Mouse (Mus musculus) liver, embryonic 15.5 days (tissue): ENCODE measurements around the gene Spaar. TPM values are rescaled to one million over a fixed set of nuclear protein-coding genes. Genes with fewer than 3 reads are reported as not detected.
A peak's percentile ranks its signal among the peaks of the same experiment; 100 is the strongest.

Experiments used
- ATAC-seq: fragments of 200-750 bp; cut with Nextera tagmentation; 2 replicates; pipeline ENCODE4 v1.8.0; 2017; ENCODE audit warnings: moderate number of reproducible peaks, mild to moderate bottlenecking, moderate library complexity; ENCODE audit not compliant: insufficient read depth
- H3K27ac ChIP-seq: fragments of 300-500 bp; sonication (generic); replicated peaks from 2 replicates; pipeline ENCODE4 v1.5.1; 2015; ENCODE audit warnings: mild to moderate bottlenecking, inconsistent platforms
- H3K27me3 ChIP-seq: fragments of 300-500 bp; sonication (generic); 2 replicates; pipeline ENCODE4 v1.6.1; 2015; ENCODE audit warnings: mild to moderate bottlenecking, inconsistent platforms
- H3K36me3 ChIP-seq: fragments of 300-500 bp; sonication (generic); replicated peaks from 2 replicates; pipeline ENCODE4 v1.6.1; 2015; ENCODE audit warnings: moderate library complexity, mild to moderate bottlenecking, inconsistent platforms
- H3K4me1 ChIP-seq: fragments of 300-500 bp; sonication (generic); replicated peaks from 2 replicates; pipeline ENCODE4 v1.6.1; 2015; ENCODE audit warnings: inconsistent platforms
- H3K4me2 ChIP-seq: fragments of 300-500 bp; sonication (generic); 2 replicates; pipeline ENCODE4 v1.6.1; 2015; ENCODE audit warnings: moderate library complexity, mild to moderate bottlenecking, inconsistent platforms
- H3K4me3 ChIP-seq: fragments of 300-500 bp; sonication (generic); replicated peaks from 2 replicates; pipeline ENCODE4 v1.5.1; 2015; ENCODE audit warnings: mild to moderate bottlenecking, inconsistent platforms
- H3K9ac ChIP-seq: fragments of 300-500 bp; sonication (generic); 2 replicates; pipeline ENCODE4 v1.6.1; 2015; ENCODE audit warnings: moderate library complexity, mild to moderate bottlenecking, inconsistent platforms
- H3K9me3 ChIP-seq: fragments of 300-500 bp; sonication (generic); replicated peaks from 2 replicates; pipeline ENCODE4 v1.6.1; 2016; ENCODE audit warnings: inconsistent platforms
- WGBS: fragments of 180-500 bp; shearing (Covaris S2); methylation state at CpG from one replicate; pipeline ENCODE4 v1.1.7; 2015; ENCODE audit warnings: mixed read lengths; ENCODE audit not compliant: insufficient replicate concordance; 5-methylcytosine and 5-hydroxymethylcytosine counted together
- polyA plus RNA-seq: library from polyadenylated mRNA; unstranded; fragments of >200 nt; fragmentation: Nextera tagmentation; extraction: Ambion mirVana; gene quantifications from 2 replicates; pipeline ENCODE4 v1.2.1, GENCODE M21; 2015

The Spaar gene
- polyA plus RNA-seq, 1 experiment from 2014 or later: 0.02 TPM

DNA sequence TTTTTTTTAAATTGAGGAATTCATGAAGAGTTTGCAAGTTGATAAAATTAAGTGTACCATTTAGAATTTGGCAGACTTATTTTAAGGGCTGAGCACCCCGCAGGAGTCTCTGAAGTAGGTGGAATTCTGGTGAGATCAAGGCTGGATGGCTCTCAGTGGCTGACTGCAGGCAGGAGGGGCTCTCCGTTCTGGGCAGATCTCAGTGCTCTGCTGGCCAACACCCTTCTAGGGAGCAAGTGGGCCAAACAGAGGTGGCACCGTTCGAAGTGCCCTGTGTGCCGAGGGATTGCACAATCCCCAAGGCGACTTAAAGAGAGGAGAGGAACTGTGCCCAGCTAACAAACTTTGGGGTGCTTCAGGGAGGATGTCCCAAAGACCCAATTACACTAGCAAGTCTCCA, 20.0 kb upstream of the Spaar start, which contains the start of gene Olfr71:
Gene Olfr71 (minus strand): TSS at position 387 of the 400 bp plus-strand sequence.
- no peak within 1 kb of the TSS for H3K4me3 ChIP-seq
- H3K9me3 ChIP-seq: no peaks in the 10 kb centered on the region
- no peaks in the 10 kb centered on the region for H3K4me1 ChIP-seq
- no peak within 1 kb of the TSS for H3K27ac ChIP-seq
- no peak within 1 kb of the TSS for H3K4me2 ChIP-seq
- H3K27me3 ChIP-seq: peaks cover 15% of the 10 kb centered on the region
- H3K9ac ChIP-seq: no peak within 1 kb of the TSS
- no peaks in the 10 kb centered on the region for H3K36me3 ChIP-seq
- no peak for ATAC-seq
- 38% methylated on average over 6 of the region's 6 CpGs for WGBS

- no peak for ATAC-seq
- Histone ChIP-seq H3K4me3 (no peak overlapping the region), H3K4me2 (no peak overlapping the region), H3K27me3 (peaks cover 19% of the 10 kb centered on the region), H3K27ac (no peak overlapping the region), H3K36me3 (no peaks in the 10 kb centered on the region), H3K9me3 (no peaks in the 10 kb centered on the region), H3K9ac (no peak overlapping the region), H3K4me1 (no peaks in the 10 kb centered on the region)
- 0% methylated on average over 2 of the region's 2 CpGs for WGBS
These were observed 18.0 kb upstream of the Spaar start for GRCm38 (mm10) chr4:43711821-43712220.

GRCm38 (mm10) chr4:43713652-43714219, 16.1 kb upstream of the Spaar start:
- no peaks in the 10 kb centered on the region for H3K36me3 ChIP-seq
- H3K9me3 ChIP-seq: no peaks in the 10 kb centered on the region
- peaks cover 12% of the 10 kb centered on the region for H3K27me3 ChIP-seq
- H3K4me2 ChIP-seq: no peak overlapping the region
- no peak overlapping the region for H3K9ac ChIP-seq
- no peak for ATAC-seq
- no peaks in the 10 kb centered on the region for H3K4me1 ChIP-seq
- no peak overlapping the region for H3K4me3 ChIP-seq
- H3K27ac ChIP-seq: no peak overlapping the region
- 40% methylated on average over 7 of the region's 7 CpGs for WGBS

DNA sequence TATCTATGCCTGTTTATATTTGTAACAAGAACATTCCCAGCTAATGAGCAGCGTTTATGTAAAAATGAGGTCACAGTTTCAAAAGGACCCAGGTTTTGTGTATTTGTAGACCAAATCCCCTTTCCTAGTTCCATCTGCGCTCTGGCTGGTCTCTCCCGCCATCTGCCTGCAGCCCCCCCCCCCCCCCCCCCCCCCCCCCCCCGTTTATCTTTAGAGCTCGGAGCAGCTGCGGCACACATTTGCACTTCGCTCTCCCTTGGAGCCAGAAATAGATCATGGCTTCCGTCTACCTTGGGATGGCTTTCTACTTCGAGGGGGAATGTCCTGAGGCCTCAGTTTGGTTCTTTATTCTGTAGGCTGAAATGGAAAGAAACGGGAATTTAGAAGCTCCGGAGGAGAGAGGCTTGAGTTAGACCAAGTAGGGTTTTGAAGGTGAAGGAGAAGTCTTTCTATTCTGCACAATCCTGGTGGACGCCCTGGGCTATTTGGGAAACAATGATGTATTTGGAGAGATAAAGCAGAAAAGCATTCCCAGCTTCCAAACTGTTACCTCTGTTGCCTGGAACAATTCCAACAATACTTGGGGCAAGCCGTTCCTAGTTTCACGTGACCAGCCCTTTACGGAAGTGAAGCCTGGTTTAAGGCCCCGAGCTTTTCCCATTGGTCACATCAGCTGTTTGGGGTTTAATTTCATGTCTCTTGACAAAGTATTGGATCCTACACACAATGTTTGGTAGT, 9.2 kb upstream of the Spaar start:
- H3K9ac ChIP-seq: no peak overlapping the region
- H3K9me3 ChIP-seq: no peaks in the 10 kb centered on the region
- no peak overlapping the region for H3K4me2 ChIP-seq
- H3K4me3 ChIP-seq: no peak overlapping the region
- ATAC-seq: no peak
- H3K27ac ChIP-seq: no peak overlapping the region
- H3K27me3 ChIP-seq: no peaks in the 10 kb centered on the region
- H3K4me1 ChIP-seq: no peaks in the 10 kb centered on the region
- H3K36me3 ChIP-seq: no peaks in the 10 kb centered on the region
- 55% methylated on average over 13 of the region's 16 CpGs for WGBS

DNA sequence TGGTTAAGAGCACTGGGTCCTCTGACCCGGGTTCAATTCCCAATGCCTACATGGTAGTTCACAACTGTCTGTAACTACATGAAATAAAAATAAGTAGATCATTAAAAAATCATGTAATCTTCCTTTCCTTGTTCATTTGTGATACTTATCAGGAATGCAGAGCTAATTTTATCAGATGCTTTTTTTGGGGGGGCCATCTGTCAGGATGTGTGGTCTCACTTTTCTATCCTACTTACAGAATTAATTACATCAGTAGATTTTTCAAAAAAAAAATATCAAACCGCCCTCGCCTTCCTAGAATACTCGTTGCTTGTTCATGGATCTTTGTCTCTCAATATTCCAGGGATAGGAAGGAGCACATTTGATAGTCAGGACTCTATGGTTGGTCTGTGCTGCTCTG, 7.6 kb upstream of the Spaar start:
- H3K27me3 ChIP-seq: no peaks in the 10 kb centered on the region
- H3K4me3 ChIP-seq: no peak overlapping the region
- H3K4me1 ChIP-seq: no peaks in the 10 kb centered on the region; the same call in 1 of the 2 replicates
- H3K9ac ChIP-seq: no peak overlapping the region
- WGBS: 78% methylated on average over 4 of the region's 4 CpGs
- no peaks in the 10 kb centered on the region for H3K36me3 ChIP-seq
- no peak overlapping the region for H3K4me2 ChIP-seq
- no peak for ATAC-seq
- H3K9me3 ChIP-seq: no peaks in the 10 kb centered on the region
- no peak overlapping the region for H3K27ac ChIP-seq

DNA sequence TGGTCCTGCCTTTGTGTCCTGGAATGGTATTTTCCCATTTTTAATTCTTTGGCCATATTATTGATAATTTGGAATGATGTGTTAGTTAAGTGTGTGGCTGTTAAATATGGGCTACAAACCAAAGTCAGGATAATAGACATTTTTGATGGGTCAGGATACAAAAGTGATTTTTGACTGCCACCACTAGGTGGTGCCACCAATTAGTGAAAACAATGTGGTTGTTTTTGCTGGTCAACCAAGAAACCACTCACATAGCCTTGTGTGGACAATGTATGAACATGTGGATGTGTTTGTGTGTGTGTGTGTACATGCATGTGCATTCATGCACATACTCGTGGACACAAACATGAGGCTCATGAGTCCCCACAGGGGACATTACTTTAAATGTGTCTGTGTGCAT, 5.1 kb upstream of the Spaar start:
- H3K4me2 ChIP-seq: no peak overlapping the region
- H3K4me3 ChIP-seq: no peak overlapping the region
- 14% methylated on average over 1 of the region's 1 CpGs for WGBS
- no peaks in the 10 kb centered on the region for H3K9me3 ChIP-seq
- no peak overlapping the region for H3K9ac ChIP-seq
- ATAC-seq: no peak
- H3K36me3 ChIP-seq: no peaks in the 10 kb centered on the region
- no peaks in the 10 kb centered on the region for H3K27me3 ChIP-seq
- peaks cover 22% of the 10 kb centered on the region for H3K4me1 ChIP-seq
- H3K27ac ChIP-seq: no peak overlapping the region

DNA sequence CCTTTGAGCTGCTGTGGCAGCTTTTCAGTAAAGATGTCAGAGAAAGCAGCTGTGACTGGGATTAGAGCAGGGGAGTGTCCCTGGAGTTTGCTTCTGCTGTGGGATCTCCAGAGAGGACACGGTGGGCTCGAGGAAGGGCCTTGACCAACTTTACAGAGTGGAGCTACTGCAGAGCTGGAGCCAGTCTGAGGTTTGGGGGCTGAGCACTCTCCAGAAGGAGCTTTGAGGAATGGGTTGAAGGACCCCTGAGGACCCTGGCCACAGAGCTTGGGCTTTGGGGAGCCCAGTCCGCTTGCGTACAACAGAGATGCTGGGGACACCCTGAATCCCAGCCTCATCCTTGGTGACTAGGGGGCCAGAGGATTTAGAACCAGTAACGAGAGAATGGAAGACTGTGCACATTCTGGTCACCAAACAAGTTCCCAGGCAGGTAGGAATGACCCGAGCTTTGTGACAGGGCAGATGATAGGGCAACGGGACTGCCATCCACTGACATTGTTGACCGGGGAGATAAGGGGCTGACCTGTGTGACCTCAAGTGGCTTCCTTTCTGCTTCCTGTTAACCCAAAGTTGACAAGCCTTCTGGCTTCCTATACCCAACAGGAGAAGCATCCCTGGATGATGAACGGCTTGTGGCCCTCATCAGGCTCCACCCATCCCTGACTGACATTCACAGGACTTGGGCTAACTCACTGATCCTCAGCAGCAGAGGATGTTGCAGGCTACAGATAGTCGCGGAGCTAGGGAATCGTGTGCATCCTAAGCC, 3.4 kb upstream of the Spaar start:
- H3K4me1 ChIP-seq: peaks cover 33% of the 10 kb centered on the region
- ATAC-seq: no peak
- no peak overlapping the region for H3K9ac ChIP-seq
- no peak overlapping the region for H3K4me2 ChIP-seq
- H3K4me3 ChIP-seq: no peak overlapping the region
- no peaks in the 10 kb centered on the region for H3K36me3 ChIP-seq
- H3K27me3 ChIP-seq: no peaks in the 10 kb centered on the region
- WGBS: 40% methylated on average over 12 of the region's 12 CpGs
- H3K27ac ChIP-seq: no peak overlapping the region
- no peaks in the 10 kb centered on the region for H3K9me3 ChIP-seq

DNA sequence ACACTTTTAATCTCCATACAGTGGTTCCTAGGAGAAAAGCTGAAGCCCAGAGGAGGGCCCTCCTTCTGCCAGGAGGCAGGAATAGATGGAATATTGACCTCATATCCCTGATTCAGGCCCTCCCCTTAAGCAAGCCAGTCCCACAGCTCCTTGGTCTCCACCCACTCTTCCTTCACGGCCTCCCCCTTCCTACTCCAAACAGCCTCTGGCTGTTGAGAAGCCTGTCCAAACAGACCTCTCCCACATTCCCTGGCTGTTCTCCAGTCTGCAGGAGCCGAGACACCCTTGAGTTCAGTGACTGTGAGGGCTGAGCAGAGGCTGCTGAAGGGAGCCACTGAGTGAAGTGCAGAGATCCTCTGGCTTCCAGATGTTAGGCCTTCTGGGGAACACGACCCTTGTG, 2.8 kb upstream of the Spaar start, which contains the start of gene Hrct1:
Gene Hrct1 (plus strand): TSS at position 194 of the 400 bp plus-strand sequence.
- H3K27ac ChIP-seq: peak within 1 kb of the TSS; percentile 11; the same call in 1 of the 2 replicates
- no peak within 1 kb of the TSS for H3K4me2 ChIP-seq

DNA sequence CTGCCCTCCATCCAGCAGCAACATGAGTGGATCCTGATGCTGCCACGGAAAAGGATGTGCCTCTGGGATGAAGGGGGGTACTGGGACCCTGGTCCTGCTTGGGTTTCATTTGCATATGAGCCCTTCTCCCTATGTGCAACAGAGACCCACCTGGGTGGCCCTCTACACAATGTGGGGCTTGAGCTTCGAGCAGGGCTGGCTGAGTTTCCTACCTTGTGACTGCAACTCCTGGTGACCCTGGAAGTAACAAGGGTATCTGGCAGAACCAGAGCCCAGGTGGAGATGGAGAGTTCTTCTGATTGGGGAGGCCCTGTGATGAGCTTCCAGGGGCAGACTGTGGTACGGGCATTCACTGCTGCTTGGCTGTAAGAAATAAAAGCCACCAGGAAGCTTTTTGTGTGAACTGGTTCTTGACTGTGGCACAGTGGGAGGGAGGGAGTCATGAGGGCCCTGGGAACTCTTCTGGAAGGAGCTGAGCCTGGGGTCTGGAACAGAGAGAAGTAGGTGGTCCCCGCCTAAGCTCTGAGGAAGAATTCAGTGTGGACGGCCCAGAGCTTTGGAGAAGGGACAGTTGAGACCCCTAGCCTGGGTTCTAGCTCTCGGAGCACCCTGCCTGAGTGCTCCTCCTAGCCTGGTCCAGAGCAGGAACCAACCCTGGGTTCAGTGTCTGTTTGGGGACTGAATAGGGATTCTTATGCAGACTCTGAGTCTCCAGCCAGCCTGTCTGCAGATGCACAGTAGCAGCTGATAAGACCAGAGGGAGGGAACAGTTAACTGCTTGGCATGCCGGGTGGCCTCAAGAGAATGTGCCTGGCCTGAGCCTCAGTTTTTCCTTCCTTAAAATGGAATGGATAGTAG, 1.9 kb upstream of the Spaar start:
- H3K4me1 ChIP-seq: peaks cover 33% of the 10 kb centered on the region
- H3K27me3 ChIP-seq: no peaks in the 10 kb centered on the region
- H3K4me3 ChIP-seq: no peak overlapping the region
- H3K27ac ChIP-seq: peak overlapping the region; percentile 11; the same call in 1 of the 2 replicates
- 48% methylated on average over 7 of the region's 7 CpGs for WGBS
- H3K9ac ChIP-seq: no peak overlapping the region
- H3K36me3 ChIP-seq: no peaks in the 10 kb centered on the region
- H3K9me3 ChIP-seq: no peaks in the 10 kb centered on the region
- ATAC-seq: no peak
- no peak overlapping the region for H3K4me2 ChIP-seq

More for the DNA sequence above, 2.8 kb upstream of the Spaar start, which contains the start of gene Hrct1:
- Histone ChIP-seq H3K9ac (no peak within 1 kb of the TSS), H3K36me3 (no peaks in the 10 kb centered on the region), H3K4me1 (peaks cover 33% of the 10 kb centered on the region), H3K9me3 (no peaks in the 10 kb centered on the region), H3K4me3 (no peak within 1 kb of the TSS), H3K27me3 (no peaks in the 10 kb centered on the region)
- 39% methylated on average over 3 of the region's 3 CpGs for WGBS
- no peak for ATAC-seq

DNA sequence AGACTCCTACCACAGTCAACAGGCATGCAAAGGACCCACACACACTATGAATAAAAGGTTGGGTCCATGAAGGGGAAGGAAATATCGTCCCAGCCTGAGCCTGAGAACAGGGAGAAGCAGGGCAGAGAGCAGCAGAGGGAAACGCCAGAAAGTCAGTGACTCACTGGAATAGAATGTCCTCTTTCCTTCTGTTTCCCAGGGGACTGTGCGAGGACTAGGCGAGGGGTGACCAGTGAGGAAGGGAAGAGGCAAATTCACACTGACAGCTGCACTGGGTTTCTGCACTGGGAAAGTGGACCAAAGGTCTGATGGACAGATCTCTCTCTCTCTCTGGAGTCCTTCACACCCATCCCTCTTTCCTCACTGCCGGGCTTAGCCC, 1.3 kb upstream of the Spaar start:
- peaks cover 33% of the 10 kb centered on the region for H3K4me1 ChIP-seq
- ATAC-seq: no peak
- 20% methylated on average over 5 of the region's 5 CpGs for WGBS
- H3K9me3 ChIP-seq: no peaks in the 10 kb centered on the region
- no peak overlapping the region for H3K4me3 ChIP-seq
- H3K27ac ChIP-seq: 0 out of 2 replicates have a peak overlapping the region, but pooled peaks have one; percentile 26
- H3K9ac ChIP-seq: no peak overlapping the region
- H3K27me3 ChIP-seq: no peaks in the 10 kb centered on the region
- H3K4me2 ChIP-seq: no peak overlapping the region
- no peaks in the 10 kb centered on the region for H3K36me3 ChIP-seq
